Mouse (Mus musculus): ENCODE measurements around the gene Isg15.

DNA sequence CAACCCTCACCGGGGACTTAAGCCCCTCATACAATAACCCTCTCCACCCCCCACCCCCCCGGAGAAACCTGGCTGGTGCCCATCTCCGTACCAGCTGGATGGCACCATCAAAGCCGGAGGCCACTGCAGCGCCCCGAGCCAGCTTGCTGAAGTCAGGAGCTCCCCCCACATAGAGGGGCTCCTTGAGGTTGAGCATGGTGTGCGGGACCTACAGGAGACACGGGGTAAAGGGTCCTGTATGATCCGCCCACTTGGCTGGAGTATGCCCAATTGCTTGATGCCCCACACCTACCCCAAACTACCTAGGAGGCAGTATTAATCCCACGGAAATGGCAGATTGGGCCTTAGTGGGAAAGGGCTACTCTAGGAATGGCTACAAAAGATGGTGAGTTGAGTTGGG is 31.5 kb downstream of the Isg15 start:
- TF ChIP-seq POLR2A (IDR thresholded peaks at IDR 0.05; ENCODE audit: low read depth, low read length) (no peak), CTCF (IDR thresholded peaks at IDR 0.05; ENCODE audit: extremely low read depth, insufficient read length, insufficient replicate concordance, low read depth, low read length) (no peak)
